Mouse (Mus musculus) liver, postnatal 0 days (tissue): ENCODE data around the gene Ctsk.

ENCODE experiments used
- CTCF ChIP-seq: sonication (generic); IDR thresholded peaks from 2 replicates; pipeline ENCODE4 v1.5.1; 2016; ENCODE audit warnings: antibody characterized with exemption, low read depth
- EP300 ChIP-seq: IDR thresholded peaks from 2 replicates; pipeline ENCODE4 v1.6.1; 2016; ENCODE audit warnings: antibody characterized with exemption, low read depth, mild to moderate bottlenecking

- TF ChIP-seq CTCF (no peak), EP300 (no peak)
Measured at GRCm38 (mm10) chr3:95538936-95539335, 39.9 kb downstream of the Ctsk start.
